Mouse (Mus musculus) CH12.LX (cell line): Measurements from ENCODE around the gene Ankrd31.

Experiments
- MXI1 ChIP-seq: IDR thresholded peaks from 2 replicates; pipeline ENCODE4 v1.6.1; 2011; ENCODE audit warnings: mild to moderate bottlenecking, low read depth, low read length, improper control_type of control experiment
- SIN3A ChIP-seq: IDR thresholded peaks from 2 replicates; pipeline ENCODE4 v1.6.1; 2012; ENCODE audit warnings: low read length, improper control_type of control experiment, inconsistent platforms

DNA sequence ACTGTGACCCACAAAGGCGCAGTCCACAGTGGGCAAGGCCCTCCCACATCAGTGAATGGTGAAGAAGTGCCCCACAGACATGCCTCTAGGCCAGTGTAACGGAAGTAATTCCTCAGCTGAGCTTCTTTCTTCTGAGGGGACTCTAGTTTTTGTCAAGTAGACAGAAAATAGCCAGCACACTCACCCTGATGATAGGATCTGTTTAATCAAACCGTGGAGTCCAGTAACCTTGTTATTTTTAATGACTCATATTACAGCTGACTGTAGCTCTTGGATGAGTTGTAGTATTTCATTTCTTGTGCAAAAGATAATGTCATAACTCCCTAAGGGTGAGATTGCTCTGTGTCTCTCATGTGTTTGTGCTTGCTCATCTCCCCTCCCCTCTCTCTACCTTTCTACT lies 158.6 kb downstream of the Ankrd31 start:
- TF ChIP-seq MXI1 (no peak), SIN3A (no peak)
